Mouse (Mus musculus): Measurements from ENCODE around the gene Pfas.
A peak's percentile ranks its signal among the peaks of the same experiment; 100 is the strongest.
"Not testable (repeated sequence)": the region's sequence is repeated elsewhere in the genome, so short reads cannot be mapped to it uniquely, and the experiment has no call there.

Pfas gene

GRCm38 (mm10) chr11:69015644-69016441 lies 7.6 kb upstream of the Pfas start, which contains the start of gene Ctc1:
TSS of gene Ctc1 (plus strand) at chr11:69015911.
- DNase-seq (ENCODE audit: low read depth, low spot score) = peak; percentile 99

- peak; percentile 97 for DNase-seq (ENCODE audit: low read depth, low spot score)
Measured at GRCm38 (mm10) chr11:69012071-69012601, 3.9 kb upstream of the Pfas start.

GRCm38 (mm10) chr11:69011445-69011844 lies 3.2 kb upstream of the Pfas start:
- not testable (repeated sequence) for DNase-seq (ENCODE audit: low read depth, low spot score)

GRCm38 (mm10) chr11:69010400-69011323 lies 2.4 kb upstream of the Pfas start:
- no peak for DNase-seq (ENCODE audit: low read depth, low spot score)

- no peak for DNase-seq (ENCODE audit: low read depth, low spot score)
Measured at GRCm38 (mm10) chr11:69009508-69009907, 1.2 kb upstream of the Pfas start.

DNA sequence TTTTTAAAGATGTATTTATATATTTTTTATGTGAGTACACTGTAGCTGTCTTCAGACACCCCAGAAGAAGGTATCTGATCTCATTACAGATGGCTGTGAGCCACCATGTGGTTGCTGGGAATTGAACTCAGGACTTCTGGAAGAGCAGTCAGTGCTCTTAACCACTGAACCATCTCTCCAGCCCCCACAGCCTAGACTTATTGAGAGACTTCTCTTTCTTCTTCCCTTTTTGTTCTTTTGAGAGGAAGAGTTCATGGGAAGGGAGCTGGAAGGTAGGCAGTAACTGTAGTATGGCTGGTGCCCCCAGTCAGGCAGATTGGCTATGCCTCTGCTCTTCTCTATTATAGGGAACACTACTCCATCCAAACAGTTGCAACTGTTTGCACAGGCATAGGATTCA lies 1.7 kb downstream of the Pfas start:
- DNase-seq (ENCODE audit: low read depth, low spot score) = not testable (repeated sequence)

DNA sequence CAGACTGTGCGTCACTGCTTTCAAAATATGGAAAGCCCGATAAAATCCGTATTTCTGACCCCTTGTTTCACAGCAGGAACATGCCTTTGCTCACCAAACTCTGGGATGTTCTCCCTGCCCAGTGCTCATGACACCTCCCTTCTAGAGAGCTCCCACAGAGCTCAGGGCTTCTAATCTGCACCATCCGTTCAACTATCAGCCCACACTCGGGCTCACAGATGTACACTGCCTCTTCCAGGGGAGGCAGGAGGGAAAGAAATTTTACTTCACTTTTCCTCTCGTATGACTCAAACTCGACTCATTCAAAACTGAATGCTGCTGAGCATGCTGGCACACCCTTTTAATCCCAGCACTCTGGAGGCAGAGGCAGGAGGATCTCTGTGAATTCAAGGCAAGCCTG lies 3.1 kb downstream of the Pfas start:
- no peak for DNase-seq (ENCODE audit: low read depth, low spot score)

DNA sequence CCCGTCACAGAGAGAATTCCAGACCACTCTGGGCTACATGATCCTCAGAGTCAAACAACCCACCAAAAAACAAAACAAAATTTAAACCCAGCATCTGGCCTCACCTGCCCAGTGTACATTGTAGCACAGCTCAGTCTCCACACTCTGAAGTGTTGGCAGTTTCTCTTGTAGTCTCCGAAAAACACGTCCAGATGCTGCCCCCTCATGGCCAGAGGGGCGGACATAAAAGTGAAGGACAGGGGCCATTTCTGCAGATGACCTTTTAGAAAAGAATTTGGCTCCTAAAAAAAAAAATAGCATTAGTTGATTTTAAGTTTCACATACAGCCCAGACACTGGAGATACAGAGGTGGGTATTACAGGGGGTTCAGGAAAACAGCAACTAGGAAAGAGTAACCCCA lies 4.7 kb downstream of the Pfas start:
- DNase-seq (ENCODE audit: low read depth, low spot score) = no peak

- DNase-seq (ENCODE audit: low read depth, low spot score) = not testable (repeated sequence)
Measured at GRCm38 (mm10) chr11:69002782-69003181, 5.5 kb downstream of the Pfas start.

DNA sequence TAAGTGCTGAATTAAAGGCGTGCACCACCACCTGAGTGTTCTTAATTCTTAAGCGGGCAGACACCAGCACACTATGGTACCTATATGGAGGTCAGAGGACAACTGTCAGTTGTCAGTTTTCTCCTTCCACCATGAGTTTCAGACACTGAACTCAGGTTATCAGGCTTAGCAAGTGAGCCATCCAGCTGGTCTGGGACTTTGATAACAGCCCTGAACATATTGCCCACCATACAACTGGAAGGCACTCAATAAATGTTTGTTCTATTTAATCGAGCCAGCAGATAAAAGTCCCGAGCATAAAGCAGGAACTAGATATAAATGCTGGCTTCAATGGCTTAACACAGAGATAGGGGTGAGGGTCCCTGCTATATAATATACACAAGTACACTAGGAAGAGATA lies 11.2 kb downstream of the Pfas start:
- DNase-seq (ENCODE audit: low read depth, low spot score) = no peak

- peak; percentile 59 for DNase-seq (ENCODE audit: low read depth, low spot score)
Measured at GRCm38 (mm10) chr11:68994377-68994776, 13.9 kb downstream of the Pfas start.

- DNase-seq (ENCODE audit: low read depth, low spot score) = no peak
Measured at GRCm38 (mm10) chr11:68993122-68993521, 15.1 kb downstream of the Pfas start.

- DNase-seq (ENCODE audit: low read depth, low spot score) = no peak
Measured at GRCm38 (mm10) chr11:68988341-68988740, 19.9 kb downstream of the Pfas start.

GRCm38 (mm10) chr11:68987365-68987882 lies 20.8 kb downstream of the Pfas start:
- DNase-seq (ENCODE audit: low read depth, low spot score) = no peak

- peak; percentile 89 for DNase-seq (ENCODE audit: low read depth, low spot score)
Measured at GRCm38 (mm10) chr11:68982639-68983369, 25.5 kb downstream of the Pfas start.

DNA sequence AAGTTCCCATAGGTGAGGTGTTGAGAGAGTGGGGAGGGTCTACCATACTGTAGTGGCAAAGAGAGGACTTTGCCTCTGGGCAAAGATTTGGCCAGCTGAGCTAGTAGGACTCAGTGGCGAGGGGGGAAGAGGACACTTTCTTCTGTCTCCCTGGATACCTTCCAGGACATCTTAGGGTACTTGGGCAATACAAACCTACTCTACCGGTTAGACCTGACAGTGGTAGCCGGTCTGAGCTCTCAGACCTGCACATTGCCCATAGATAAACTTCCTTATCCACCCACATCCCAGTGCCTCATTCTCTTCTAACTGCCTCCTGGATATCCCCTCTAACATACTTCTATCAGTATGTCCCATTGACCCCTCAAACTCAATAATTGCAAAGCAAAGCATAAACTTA lies 27.3 kb downstream of the Pfas start:
- DNase-seq (ENCODE audit: low read depth, low spot score) = no peak

- DNase-seq (ENCODE audit: low read depth, low spot score) = no peak
Measured at GRCm38 (mm10) chr11:68979320-68979733, 28.9 kb downstream of the Pfas start.

- no peak for DNase-seq (ENCODE audit: low read depth, low spot score)
Measured at GRCm38 (mm10) chr11:68975601-68976000, 32.7 kb downstream of the Pfas start.

- DNase-seq (ENCODE audit: low read depth, low spot score) = no peak
Measured at GRCm38 (mm10) chr11:68975085-68975484, 33.2 kb downstream of the Pfas start, which contains the start of gene Rangrf. TSS of gene Rangrf (minus strand) at chr11:68975185.

DNA sequence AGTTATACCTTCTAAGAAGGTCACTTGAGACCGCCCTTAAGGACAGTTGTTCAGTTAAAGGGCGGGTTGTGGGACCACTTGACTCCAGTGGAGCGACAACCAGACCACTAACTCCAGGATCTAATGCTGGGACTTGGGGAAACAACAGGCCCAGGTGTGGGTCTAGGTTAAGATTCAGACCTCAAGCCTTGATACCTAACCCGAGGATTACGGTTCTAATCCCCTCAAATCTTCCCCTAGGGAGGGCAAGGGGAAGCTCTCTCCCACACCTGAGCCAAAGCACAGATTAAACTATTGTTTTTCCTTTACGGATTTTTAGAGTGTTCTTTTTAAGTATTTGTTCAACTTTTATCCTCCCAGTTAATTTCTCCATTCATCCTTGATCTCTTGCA lies 34.2 kb downstream of the Pfas start:
- no peak for DNase-seq (ENCODE audit: low read depth, low spot score)

Measured in R1 (cell line).